Mouse (Mus musculus): ENCODE data around the gene Zfp740.
"Not testable (repeated sequence)": the region's sequence is repeated elsewhere in the genome, so short reads cannot be mapped to it uniquely, and the experiment has no call there.

Gene Zfp740

DNA sequence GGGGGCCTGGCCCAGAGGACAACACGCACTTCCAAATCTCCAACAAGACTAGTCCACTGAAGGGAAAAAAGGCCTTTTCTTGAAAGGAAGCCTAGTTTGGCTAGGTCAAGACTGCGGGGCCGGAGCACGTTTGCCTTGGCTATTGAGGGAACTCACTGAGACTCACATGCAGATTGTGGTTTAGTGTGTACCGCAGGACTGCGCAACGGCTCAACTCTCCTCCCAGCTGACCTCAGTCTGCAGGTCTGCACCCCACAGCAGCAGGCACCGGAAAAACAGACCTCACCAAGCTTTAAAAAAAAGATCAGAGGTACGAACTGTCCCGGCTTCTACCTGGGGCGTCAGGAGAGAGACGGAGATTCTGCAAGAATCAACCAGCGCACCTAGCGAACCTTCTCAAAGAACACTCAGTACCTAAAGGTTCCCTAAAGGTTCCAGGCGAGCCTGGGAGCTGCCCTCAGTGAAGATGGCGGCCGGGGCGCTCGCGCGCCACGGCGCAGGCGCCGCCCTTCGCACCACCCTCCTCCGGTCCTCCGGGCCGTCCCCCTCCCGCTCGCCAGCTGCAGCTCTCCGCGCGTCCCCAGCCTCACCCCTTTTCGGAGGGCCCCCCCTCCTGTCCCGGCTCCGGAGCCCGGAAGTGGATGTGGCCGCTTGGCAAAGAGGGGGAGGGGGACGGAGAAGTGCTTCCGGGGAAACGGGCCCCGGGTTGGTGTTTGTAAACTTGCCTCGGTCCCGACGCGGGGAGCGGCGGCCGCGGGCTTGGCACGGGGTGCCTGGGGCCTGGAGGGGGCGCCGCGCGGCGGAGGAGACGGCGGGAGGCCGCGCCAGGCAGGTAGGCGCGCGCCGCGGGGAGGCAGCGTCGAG, at the start of gene Zfp740:
Gene Zfp740, plus strand, starts transcription at position 279 of the 864 bp plus-strand sequence.
- peak; percentile 96 for DNase-seq

- DNase-seq, result not testable (repeated sequence)
Observed at GRCm38 (mm10) chr15:102155006-102155405, 48.0 kb upstream of the Zfp740 start.

GRCm38 (mm10) chr15:102156836-102157235, 46.2 kb upstream of the Zfp740 start:
- no peak for DNase-seq

GRCm38 (mm10) chr15:102160415-102161060, 42.5 kb upstream of the Zfp740 start:
- DNase-seq, result no peak

DNA sequence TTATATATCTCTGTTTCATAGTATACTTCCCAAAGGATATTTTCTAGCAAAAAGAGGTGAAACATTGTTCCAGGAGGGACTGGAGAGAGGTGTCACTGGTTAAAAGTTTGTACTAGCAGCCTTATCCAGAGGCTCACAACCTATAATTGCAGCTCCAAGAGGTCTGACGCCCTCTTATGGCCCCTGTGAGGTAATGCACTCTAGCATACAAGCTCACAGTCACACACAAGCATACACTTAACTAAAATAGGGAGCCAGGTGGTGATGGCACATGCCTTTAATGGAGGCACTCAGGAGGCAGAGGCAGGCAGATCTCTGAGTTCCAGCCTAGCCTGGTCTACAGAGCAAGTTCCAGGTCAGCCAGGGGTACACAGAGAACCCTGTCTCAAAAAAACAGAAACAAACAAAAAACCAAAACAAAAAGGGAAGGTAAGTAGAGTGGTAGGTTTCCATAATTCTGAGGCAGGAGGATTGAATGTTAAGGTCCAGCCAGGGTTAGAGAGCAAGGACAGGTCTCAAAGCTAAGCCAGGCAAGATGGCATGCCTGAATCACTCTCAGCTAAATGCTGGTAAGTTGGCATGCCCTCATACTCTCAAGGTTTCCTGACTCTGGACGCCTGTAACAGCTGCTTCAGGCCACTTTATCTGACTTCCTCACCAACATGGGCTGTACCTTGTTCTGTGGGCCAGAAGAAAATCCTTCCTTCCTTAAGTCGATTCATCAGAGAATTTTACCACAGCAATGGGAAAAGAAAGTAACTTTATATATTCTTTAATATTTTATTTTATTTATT, 39.0 kb upstream of the Zfp740 start:
- no peak for DNase-seq

DNA sequence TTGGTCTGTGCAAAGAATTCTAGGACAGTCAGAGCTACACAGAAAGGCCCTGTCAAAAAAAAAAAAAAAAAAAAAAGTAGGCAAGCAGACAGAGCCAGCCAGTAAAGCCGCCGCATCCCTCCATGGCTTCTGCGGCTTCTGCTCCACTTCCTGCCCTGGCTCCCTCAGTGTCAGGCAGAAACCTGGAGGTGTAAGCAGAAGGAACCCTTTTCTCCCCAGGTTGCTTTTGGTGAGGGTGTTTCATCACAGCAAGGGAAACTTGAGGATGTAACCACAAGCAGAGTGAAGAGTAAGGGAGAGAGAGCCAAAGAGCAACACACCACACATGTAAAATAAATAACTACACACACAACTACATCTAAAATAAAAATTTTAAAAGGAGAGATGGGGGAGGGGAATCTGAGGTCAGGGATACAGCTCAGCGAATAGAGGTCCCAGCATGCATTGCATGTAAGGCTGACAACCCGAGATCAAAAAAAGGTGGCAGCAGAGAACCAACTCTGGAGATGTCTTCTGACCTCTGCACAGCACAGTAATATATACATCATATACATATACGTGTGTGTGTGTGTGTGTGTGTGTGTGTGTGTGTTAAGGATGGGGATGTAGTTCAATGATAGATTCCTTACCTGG, 37.5 kb upstream of the Zfp740 start:
- DNase-seq, result no peak

- DNase-seq, result no peak
Observed at GRCm38 (mm10) chr15:102167620-102168021, 35.4 kb upstream of the Zfp740 start.

DNA sequence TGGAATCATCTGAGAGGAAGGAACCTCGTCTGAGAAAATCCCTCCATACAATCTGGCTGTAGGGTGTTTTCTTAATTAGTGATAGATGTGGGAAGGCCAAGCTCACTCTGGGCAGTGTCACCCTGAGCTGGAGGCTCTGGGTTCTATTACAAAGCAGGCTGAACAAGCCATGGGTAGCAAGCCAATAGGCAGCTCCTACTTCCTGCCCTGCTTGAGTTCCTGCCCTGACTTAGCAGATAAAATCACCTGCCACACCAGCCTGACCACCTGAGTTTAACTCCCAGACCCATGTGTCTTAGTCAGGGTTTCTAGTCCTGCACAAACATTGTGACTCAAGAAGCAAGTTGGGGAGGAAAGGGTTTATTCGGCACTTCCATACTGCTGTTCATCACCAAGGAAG, 34.0 kb upstream of the Zfp740 start:
- no peak for DNase-seq

DNA sequence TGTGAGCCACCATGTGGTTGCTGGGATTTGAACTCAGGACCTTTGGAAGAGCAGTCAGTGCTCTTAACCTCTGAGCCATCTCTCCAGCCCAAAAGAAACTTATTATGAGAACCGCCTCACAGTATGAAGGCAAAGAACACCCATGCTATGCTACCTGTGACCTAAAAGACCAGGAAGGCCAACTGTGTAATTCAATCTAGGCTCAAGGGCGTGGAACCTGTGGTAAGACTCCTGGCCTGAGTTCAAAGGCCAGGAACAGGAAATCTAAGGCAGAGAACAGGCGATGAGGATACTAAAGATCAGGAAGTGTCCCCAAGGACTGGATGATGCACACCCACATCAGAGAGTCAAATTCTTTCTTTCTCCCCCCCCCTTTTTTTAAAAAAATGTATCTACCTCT, 29.5 kb upstream of the Zfp740 start:
- no peak for DNase-seq

DNA sequence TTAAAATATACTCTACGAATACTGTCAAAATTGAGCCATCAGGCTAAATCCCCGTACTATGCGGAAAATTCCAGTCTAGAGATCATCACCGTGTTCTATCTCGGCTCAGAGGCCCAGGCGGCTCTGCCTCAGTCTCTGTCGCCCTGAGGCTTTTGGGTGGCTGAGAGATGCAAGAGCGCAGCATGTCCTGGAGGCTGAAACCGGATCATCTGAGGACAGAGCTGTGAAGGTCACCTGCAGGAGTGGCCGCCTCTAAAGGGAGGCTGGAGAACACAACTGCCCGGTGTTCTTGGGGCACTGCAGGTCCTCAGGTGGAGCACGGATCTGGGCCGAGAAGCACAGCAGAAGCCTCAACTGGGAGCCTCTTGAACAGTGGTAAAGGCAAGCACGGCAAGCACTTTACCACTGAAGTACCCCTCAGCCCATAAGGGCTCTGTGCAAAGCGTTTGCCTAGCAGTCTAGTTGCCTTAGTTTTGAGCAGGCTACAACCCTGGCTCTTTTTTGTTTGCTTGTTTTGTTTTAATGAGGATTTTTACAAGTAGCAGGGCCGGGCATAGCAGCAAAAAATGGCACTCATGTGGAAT, 27.2 kb upstream of the Zfp740 start:
- DNase-seq, result no peak

GRCm38 (mm10) chr15:102176571-102177316, 26.3 kb upstream of the Zfp740 start:
- DNase-seq, result no peak

DNA sequence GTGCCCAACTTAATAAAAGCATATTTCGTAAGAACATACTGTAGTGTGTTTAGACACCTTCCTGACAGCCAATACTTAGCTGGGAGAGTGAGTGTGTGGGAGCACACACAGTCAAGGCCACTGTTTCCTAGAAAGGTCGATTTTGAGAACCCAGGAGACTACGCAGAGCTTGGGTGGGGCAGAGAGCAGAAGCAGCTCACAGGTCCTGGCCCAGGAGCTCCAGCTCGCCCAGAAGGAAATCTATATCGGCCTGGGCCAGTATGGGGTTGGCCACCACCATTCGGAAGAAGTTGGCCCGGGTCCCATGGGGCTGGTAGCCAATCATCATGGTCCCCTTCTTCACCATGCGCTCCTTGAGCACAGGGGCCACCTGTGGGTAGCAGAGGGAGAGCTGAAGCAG, 25.6 kb upstream of the Zfp740 start:
- no peak for DNase-seq

- DNase-seq, result peak; percentile 80
Observed at GRCm38 (mm10) chr15:102178279-102178678, 24.8 kb upstream of the Zfp740 start.

GRCm38 (mm10) chr15:102179106-102179505, 23.9 kb upstream of the Zfp740 start:
- no peak for DNase-seq

GRCm38 (mm10) chr15:102179924-102180323, 23.1 kb upstream of the Zfp740 start:
- no peak for DNase-seq

- no peak for DNase-seq
Observed at GRCm38 (mm10) chr15:102183076-102183475, 20.0 kb upstream of the Zfp740 start.

GRCm38 (mm10) chr15:102186239-102186638, 16.8 kb upstream of the Zfp740 start:
- no peak for DNase-seq

- DNase-seq, result no peak
Observed at GRCm38 (mm10) chr15:102188096-102188495, 15.0 kb upstream of the Zfp740 start.

GRCm38 (mm10) chr15:102188883-102189282, 14.2 kb upstream of the Zfp740 start:
- no peak for DNase-seq

GRCm38 (mm10) chr15:102191699-102192098, 11.3 kb upstream of the Zfp740 start:
- DNase-seq, result no peak

DNA sequence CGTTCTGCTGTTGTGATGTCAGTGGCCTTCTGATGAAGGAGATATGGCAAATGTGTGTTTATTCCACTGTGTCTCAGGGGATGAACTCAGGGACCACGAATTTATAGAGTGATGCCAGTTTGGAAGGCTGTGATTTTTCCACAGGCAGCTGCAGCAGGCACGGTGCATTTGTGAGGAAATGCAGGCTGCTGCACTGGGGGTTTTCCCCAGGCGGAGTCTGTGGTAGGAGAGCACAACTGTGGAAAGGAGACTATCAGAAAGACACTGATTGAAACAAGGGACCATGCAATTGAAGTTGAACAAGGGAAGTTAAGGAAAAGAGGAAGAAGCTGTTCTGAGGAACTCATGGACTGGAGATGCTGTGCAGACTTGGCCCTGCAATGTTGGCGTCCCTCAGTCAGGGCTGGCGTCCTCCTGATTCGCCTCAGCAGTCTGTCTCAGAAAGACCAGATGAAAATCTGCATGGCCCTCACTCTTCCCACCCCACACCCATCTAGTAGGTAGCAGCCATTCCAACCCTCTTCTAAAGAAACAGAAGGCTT, 10.7 kb upstream of the Zfp740 start:
- DNase-seq, result no peak

All from cerebellum, adult 11 months (tissue).